Mouse (Mus musculus) gastrocnemius, postnatal 10 days (tissue): ENCODE data around the gene Arid5b. TPM values are rescaled to one million over a fixed set of nuclear protein-coding genes. Genes with fewer than 3 reads are reported as not detected.
"Not testable (repeated sequence)": the region's sequence is repeated elsewhere in the genome, so short reads cannot be mapped to it uniquely, and the experiment has no call there.

ENCODE experiments used
- DNase-seq: peaks from one replicate; pipeline ENCODE4 v3.0.0; 2021; ENCODE audit warnings: mixed read lengths
- total RNA-seq, 2 experiments: library from RNA; stranded (reverse); gene quantifications; 2 replicates each; pipeline ENCODE4 v1.2.3; 2021

Gene Arid5b
- total RNA-seq, 2 experiments from 2014 or later, result 24.8 to 30.5 TPM

DNA sequence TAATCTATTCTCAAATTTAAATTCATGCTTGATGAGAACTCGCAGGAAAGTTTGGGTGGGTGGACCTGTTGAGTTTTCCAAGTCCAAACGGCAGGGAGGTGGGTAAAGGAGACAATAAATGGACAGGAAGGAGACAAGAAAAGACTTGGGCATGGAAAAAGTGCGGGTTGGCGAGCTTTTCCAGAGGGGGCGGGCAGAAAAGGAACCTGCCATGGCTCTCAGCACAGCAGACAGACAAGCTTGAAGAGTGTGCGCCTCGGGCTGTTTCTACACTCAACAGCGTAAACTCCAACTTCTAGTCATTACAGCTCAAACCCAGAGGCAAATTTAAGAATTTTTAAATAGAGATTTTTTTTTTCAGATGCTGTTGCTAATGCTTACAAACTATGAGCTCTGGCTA, 168.4 kb downstream of the Arid5b start:
- no peak for DNase-seq

DNA sequence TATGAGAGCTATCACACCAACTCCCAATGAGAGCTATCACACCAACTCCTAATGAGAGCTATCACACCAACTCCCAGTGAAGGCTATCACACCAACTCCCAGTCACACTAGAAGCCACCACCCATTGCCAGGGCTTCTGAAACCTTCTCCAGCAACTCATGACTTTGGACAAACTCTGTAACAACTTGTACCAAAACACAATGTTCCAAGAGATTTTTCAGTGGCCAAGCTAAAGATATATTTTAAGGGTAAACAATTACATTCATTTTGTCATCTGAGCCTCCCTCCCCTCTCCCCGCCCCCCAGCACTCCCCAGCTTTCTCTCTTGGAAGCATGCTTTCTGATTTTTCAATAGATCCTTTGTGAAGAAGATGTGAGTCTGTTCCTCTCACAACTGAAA, 168.9 kb downstream of the Arid5b start:
- DNase-seq, result no peak

DNA sequence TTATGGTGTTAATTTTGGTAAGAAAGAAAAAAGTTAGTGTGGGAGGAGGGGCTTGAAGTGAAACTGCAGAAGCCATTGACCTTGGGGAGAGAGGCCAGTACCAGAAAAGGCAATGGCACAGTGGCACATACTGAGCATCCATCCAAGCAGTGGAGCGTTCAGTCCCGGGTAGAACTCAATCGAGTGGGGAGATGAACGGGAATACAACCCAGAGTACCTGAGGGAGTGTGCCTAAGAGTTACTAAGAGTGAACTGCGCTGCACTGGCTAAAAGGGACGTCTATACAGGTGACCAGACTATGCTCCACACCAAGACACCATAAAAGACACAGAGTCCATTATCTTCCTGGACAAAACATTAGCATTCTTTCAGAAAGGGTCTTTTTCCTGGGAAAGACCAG, 170.8 kb downstream of the Arid5b start:
- no peak for DNase-seq

DNA sequence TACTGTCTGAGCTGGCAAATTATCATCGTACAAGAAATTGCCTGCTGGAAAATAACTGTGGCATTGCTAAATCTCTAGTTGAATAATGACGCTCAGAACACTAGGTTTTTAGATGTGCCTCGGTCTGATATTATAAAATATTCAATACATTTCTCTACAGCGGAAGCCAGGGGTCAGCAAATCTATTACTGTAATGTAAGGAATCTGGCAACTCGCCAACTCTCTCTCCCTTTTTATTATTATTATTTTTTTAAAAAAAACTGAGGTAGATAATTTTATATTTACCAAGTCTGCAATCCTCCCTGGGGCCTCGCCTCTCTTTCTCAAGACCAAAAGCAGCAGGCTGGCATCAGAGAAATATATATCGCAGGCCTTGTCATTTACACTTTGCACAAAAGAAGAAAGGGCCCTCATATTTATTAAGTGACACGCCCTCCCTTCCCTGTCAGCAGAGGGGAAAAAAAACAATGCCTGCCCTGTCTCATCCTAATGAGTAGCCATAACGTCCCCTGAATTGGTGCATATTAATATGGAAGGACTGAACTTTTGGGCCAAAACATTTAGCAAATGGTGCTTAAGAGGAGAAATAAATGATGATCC, 172.1 kb downstream of the Arid5b start:
- DNase-seq, result no peak

DNA sequence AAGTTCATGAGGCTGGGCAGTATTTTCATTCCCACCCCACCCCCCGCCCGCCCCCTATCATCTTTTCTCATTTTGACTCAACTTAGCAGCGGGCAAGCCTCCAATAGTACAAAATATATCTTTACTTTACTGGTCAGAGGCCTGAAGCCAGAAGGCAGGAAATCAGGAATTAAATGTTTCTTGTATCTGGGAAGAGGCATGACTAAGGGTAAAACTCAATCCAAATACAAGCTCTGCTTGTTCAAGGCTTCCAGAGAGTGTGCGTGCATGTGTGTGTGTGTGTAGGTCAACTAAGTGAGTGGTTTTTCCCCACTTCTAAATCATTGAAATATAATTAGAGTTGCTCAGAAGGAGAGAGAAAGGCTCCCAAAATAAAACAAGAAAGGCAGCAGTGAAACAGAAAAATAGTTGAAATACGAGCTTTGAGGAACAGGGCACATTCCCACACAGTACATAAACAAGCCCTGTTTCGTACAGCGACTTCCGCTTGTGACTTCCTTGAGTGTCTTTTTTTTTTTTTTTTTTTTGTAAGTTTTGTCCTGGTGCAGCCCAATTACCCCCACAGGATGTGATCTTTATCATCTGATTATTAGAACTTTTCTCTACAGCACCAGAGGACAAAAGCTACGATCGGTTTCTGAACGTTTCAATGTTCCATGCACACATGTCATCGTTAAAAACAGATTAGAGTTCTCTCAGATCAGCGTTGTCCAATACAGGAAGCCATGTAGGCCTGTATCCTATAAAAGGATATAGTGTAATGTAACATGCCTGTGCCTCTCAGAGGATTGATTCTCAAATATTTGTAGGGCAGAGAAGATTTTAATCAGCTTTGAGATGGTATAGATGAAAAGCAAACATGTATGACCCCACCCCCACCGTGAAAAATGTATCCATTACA, 173.4 kb downstream of the Arid5b start:
- DNase-seq, result no peak

DNA sequence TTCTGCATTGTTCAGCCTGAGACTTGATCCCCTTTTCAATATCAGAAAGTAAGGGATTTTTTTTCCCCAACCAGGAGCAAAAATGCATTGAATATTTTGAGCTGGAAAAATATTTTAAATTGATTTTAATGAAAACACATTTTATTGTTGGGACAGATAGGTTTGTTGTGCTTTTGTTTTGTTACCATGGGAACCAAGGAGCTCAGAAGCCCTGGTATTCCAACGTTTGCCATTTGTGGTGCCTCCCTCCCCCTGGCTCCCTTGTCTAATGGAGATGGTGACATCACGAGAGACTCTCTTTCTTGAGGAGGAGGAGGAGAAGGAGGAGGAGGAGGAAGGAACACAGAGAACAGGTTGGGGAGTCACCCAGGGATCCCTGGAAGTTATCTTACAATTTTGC, 174.1 kb downstream of the Arid5b start:
- DNase-seq, result no peak

DNA sequence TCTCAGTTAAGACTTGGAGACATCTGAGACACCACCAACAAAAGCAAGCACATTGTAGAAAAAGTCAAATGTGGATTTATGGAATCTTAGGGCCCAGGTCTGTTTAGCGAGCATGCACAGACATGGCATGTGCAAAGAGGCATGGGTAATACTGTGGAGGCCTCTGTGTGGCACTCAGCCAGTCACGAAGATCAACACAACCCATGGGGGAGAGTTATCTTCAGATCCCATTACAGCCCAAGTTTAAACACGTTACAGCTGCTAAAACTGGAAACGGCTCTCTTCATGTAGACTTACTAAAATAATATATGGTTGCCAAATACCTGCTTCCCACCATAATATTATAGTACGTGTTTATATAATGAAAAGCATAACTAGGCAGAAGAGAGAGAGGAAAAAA, 174.6 kb downstream of the Arid5b start:
- no peak for DNase-seq

DNA sequence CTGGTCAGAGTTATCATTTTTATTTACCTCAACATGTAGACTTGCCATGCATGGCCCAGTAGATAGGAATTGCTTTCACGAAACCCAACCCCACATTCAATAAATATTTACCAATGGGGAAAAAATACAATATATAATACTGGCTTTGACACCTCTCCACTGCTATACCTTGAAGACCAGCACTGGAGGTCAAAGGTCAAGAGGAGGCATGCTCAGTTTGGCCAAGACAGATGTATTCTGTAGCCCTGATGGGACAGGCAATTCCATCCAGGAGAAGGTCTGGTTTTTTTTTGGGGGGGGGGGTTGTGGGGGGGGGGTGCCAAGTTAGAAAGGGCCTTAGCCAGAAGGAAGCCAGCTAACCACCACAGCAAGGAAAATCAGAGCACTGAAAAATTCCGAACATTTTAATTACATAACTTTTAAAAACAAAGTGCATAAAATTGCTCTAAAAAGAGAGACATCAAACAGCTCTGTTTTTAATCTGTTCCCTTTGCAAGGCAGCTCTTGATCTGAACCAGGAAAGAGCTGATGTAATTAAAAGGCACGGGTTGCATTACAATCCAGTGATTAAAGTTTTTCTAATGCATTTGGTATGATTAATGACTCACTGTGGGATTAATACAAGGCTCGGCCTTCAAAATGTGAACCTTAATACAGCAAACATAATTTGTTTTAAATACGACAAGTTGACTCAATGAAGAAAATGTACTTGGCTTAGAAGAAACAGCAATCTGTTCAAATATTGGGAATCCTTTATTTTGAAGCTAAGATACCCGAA, 175.3 kb downstream of the Arid5b start:
- no peak for DNase-seq

DNA sequence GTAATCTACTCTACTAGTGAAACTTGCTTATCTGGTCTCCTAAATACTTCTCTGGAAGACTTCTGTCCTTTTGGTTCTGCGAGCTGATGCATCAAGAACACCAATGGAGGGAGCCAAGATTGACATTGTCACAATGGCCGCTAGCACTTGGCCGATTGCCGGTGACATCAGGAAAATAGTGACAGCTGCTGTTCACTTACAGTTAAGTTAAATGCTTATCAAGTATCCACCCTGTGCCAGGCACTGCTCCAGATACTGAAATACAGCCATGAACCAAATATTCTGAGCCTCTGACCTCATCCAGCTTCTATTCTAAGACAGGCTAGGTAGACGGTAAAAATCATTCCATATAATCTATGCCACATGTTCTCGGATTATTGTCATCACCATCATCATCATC, 176.0 kb downstream of the Arid5b start:
- DNase-seq, result no peak

DNA sequence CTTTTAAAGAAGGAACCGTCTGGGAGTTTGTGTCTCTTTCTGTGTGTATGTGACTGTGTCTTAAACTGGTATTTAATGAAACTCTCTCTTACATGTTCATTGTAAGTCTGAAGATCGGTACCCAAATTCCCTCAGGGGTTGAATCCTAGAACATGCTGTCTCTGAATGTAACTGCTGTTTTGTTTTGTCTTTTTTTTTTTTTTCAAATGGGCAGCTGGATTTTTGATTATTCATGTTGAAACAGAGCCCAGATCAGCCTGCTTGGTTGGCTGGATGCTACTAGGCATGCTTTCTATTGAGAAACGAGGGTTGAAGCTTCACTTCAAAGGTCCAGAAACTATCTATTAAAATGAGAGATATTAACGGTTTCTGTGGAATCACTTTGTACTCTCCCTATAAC, 177.3 kb downstream of the Arid5b start:
- no peak for DNase-seq

DNA sequence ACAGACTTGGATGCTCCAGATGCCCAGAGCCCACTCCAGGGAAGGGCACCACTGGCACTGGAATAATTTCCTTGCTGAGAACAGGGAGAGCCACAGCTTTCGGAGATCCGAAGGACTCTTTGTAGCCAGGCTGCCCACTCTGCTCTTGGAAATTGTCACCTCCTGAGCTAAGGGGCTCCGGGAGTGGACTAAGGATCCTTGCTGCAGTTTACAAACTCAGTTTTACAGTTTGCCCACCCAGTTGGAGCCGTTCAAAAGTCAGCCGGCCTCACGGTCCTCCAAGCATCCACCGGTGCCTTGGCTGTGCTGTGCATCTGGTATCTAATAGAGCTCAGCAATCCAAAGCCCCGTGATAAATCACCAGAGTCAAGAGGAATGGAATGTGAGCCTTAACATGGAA, 178.0 kb downstream of the Arid5b start:
- DNase-seq, result no peak

DNA sequence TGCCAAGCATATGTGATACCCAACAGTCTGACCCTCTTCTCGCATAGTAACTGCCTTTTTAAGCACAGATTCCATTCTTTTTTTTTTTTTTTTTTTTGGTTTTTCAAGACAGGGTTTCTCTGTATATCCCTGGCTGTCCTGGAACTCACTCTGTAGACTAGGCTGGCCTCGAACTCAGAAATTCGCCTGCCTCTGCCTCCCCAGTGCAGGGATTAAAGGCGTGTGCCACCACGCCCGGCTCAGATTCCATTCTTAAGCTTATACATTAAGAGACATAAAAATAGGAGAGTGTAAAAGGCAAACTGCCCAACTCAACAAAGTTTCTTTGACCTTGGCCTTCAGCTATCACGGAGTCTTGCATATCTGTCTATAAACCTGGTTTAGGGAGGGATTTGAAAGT, 178.7 kb downstream of the Arid5b start:
- not testable (repeated sequence) for DNase-seq

DNA sequence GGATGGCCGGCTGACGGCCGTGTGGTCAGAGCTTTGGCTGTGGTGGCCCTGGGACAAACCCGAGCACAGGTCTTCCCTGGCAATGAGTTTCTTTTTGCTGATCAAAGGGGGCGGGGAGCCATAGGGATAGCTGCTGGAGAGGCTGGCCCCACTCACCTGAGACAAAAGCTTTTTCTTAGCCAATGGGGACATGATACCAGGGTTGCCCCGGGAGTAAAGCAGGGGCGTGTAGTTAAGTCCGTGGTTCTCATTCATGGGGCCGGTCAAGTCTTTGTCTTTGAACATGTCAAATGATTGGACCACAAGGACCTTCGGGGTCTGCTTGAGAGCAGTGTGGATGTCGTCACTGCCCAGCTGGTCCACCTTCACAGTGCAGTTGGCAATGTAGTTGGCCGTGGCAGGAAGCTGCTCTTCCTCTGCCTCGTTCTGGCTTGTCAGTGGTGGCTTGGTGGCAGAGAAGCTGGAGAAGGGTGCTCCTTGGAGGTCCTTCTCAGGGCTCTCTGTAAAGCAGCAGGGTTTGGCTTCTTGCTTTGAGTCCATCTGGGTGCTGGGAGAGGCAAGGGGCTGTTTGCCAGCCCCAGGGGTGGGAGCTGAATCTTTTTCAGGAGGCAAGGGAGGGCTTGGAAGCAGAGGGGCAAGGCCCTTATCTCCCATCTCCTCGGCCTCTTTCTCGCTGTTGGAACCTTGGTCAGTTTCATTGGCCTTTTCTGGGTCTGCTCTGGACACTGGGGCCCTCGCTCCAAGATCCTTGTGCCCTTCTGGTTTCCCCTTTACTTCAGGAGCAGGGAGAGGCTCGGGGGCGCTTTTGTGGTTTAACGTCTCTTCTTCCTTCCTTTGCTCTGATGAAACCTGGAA, 180.5 kb downstream of the Arid5b start:
- no peak for DNase-seq

DNA sequence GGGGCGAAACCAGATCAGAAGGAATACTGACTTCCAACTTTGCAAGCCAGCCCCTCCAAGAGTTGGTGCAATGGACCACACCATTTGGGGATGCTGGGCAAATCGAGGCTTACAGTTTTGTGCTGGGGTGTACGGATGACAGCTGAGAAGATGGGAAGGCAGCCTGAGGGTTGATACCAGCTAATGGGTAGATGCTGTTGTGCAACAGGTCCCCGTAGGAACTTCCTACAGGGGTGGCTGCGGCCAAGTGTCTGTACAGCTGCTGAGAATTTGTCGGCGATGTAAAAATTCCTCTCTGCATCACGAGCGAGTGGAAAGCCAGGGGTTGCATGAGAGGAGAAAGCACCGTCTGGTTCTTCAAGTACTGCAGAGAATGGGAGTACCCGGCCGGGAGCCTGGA, 182.1 kb downstream of the Arid5b start:
- DNase-seq, result no peak

DNA sequence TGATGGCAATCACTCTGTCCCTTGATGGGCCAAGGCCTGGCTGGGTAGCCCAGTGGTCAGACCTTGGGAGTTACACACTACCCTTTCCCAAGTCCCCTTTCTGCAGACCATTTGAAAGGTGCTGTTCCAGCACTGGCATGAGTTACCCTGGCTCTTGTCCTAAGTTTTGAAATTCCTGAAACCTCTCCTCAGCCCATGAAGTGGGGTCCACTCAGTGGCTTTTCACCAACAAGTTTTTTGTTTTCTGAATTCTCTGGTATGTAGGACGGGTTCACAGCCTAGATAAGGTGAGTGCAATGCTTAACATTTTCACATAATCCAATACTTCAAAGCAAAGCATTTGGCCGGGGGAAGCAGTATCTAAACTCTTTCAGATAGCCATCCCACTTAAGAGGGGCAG, 183.4 kb downstream of the Arid5b start:
- DNase-seq, result no peak

DNA sequence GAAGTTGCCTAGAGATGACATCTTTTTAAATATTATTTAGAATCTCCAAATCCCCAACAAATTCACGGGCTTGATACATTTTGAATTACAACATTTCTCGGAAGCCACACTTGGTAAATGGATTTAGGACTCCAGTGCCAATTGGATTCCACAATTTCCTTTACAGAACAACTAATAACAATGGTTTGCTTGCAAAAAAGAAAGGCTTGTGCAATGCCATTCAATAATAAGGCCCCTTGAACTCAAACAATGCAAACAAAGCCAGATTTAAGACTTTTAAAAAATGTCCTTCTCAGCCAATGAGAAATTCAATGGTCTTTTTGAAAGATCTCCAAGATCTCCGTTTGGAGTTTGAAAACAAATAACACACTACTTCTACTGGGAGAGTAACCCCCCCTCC, 185.0 kb downstream of the Arid5b start:
- DNase-seq, result no peak

DNA sequence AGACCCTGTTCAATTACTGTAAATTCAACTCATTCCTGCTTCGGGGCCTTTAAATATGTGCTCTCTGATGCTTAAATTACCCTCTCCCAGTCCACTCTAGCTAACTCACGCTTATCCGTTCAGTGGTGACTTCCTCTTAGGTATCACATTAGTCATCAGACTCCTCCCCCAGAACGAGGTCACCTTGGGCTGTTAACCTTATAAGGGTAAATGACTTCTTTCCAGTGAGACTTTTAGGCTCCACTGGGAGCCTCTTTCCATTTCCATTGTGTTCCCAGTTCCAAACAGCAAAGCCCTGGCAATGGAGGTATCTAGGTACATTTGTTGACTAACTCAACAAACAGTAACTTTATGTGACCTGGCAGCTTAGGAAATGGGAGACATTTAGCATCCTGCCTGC, 186.7 kb downstream of the Arid5b start:
- no peak for DNase-seq

DNA sequence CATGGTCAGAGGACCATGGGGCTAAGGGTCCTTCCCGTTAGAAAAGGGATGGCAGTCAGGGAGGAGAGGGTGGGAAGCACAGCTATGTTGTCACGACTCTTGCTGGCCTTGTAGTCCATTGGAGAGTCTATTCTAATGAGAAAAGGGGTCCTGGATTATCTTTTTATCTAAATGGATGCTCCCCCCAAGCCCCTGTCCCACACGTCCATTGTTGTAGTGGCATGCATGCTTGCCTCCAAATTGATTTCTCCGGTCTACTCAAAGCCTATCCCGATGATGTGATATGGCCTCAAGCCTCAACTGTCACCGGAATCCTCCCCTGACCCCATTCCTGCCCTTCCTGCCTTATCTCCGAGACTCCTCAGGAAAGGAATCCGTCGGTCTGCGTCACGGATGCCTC, 187.5 kb downstream of the Arid5b start:
- no peak for DNase-seq

DNA sequence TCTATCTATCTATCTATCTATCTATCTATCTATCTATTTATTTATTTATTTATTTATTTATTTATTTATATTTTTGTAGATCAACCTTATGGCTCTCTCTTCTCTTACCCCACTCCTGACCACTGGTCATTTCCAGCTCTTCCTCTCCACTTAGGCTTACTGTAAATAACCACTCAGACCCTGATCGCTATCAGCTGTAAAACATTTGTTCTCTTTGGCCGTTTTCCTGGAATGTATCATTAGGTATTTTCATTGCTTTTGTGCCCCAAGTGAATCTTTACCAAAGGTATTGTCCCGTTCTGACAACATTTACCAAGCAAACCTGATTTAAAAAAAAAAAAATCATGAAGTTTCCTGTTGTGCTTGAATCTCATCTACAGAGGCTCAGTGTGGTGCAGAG, 188.0 kb downstream of the Arid5b start:
- no peak for DNase-seq

DNA sequence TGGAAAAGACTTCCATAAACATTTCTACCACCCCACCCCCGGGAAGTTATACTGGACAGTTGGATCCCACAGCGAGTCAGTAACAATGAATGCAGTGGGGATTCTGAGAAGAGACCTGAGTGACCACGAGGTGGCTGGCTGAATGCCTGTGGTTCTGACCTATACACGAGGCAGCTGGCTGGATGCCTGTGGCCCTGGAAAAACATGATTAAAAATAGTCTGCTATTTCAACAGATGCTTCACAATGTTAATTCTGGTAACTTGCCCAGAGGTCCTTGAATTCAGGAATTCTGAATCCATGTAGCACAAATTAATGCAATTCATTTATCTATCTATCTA, 188.4 kb downstream of the Arid5b start:
- DNase-seq, result peak; percentile 75

DNA sequence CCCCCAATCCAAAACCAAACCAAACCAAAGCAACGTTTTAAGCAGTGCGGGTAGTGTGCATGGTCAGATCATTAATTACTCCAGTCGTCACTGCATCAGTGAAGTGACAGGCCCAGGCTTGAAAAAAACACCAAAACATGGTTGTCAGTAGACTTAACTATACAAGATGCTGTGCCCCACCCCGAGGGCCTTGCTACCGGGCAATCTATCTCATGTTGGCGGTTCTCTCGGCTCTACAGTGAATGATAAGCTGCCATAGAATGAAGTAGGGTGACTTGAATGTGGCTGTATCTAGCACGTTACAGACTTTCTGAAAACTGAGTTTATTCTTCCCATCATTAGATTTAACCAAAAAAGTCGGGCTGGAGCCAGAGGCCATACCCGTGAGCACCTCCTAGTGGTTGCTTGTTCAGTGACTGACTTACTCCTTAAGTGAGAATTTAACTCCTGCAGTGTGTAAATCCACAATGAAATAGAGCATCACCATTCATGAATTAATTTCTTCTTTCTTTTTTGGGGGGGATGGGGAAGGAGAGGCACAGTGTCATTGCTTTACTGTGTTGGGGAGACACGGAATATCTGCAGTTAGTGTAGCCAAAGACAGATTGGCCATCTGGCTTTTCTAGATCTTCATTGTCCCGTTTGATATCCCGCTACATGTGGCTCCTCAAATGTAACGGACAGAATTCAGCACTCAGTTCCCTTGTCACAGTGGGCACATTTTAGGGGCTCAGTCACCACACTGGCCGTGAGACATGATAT, 188.9 kb downstream of the Arid5b start:
- no peak for DNase-seq

DNA sequence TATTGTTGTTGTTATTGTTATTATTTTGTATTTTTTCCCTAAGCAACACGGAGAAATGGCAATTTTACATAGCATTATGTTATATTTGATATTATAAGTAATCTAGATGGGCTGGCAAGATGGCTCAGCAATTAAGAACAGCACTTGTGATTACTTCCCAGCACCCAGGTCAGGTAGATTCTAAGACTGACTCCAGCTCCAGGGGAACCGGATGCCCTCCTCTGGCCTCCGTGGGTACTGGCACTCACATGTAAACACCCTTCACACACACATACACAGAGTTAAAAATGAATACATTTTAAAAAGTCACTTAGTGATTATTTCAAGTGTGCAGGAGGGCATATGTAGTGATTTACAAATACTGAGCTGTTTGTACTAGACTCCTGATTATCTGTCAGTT, 190.8 kb downstream of the Arid5b start:
- DNase-seq, result no peak
